Mouse (Mus musculus): ENCODE measurements around the gene Gcc2. TPM values are rescaled to one million over a fixed set of nuclear protein-coding genes. Genes with fewer than 3 reads are reported as not detected.
A peak's percentile ranks its signal among the peaks of the same experiment; 100 is the strongest.

The Gcc2 gene
- polyA plus RNA-seq (2015; fragmentation: Nextera tagmentation; extraction: Ambion mirVana): 15.3 and 18.8 TPM in 2 replicates

DNA sequence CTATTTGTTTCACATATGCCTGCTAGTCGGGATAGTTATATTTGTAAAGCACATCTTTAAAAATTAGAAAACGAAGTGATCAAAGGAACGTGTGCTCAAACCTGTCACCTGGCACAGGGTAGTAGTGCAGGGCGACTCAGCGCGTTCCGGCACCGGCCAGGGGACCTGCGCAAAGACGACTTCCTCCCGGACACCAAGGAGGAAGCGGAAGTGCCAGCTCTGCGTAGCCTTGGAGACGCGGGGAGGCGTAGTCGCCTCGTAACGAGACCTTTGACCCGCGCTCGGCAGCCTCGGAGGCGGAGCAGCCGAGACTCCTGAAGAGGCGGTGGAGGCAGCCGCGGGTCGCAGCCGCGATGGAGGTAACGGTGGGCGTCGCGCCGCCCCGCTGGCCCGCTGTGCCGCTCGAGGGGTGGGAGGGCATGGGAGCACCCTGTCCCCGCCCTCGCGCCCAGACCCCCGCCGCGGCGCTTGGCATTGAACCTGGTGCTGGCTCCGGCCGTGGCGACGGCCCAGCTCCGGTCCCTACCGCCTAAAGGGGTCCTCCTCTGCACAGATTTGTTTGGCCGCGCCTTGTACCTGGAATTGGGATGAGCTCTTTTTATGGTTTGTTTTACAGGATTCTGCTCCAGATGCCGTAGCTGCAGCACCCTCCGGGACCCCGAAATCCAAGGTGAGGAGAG lies at the start of gene Gcc2:
TSS of gene Gcc2 (plus strand) at position 285 of the 680 bp plus-strand sequence.
- H3K27me3 ChIP-seq: no peaks in the 10 kb centered on the region
- peak; percentile 99 for ATAC-seq (ENCODE audit: insufficient read depth)
- H3K36me3 ChIP-seq (replicated peaks): peaks cover 17% of the 10 kb centered on the region
- peak within 1 kb of the TSS; percentile 85 for H3K9ac ChIP-seq
- H3K4me2 ChIP-seq: peak within 1 kb of the TSS; percentile 84
- H3K4me3 ChIP-seq (replicated peaks): peak within 1 kb of the TSS; percentile 79
- no peaks in the 10 kb centered on the region for H3K9me3 ChIP-seq (replicated peaks)
- H3K4me1 ChIP-seq (replicated peaks): peaks cover 23% of the 10 kb centered on the region
- peak within 1 kb of the TSS; percentile 76 for H3K27ac ChIP-seq (replicated peaks)
- WGBS (ENCODE audit: insufficient replicate concordance): under 1% methylated on average over 57 of the region's 58 CpGs

DNA sequence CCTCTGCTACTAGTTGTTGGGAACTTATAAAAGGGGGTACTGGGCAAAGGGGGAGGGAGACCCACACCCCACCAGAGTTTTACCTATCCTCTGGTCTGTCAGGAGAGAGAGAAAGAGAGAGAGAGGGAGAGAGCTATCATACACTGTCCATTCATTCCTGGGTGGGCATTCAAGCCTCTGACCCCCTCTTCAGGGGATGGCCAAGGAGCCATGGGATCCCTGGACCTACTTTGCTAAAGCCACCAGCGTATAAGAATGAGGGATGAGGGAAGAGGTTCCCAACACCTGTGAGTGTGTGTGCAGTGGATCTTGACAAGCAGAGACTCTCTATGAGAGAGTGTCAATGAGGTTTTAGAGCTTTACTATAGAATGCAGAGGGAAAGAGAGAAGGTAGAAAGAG lies 49.3 kb upstream of the Gcc2 start:
- H3K36me3 ChIP-seq (replicated peaks): no peaks in the 10 kb centered on the region
- no peak overlapping the region for H3K4me3 ChIP-seq (replicated peaks)
- no peaks in the 10 kb centered on the region for H3K9me3 ChIP-seq (replicated peaks)
- no peaks in the 10 kb centered on the region for H3K4me1 ChIP-seq (replicated peaks)
- no peak overlapping the region for H3K9ac ChIP-seq
- no peak overlapping the region for H3K27ac ChIP-seq (replicated peaks)
- H3K27me3 ChIP-seq: no peaks in the 10 kb centered on the region
- WGBS (ENCODE audit: insufficient replicate concordance): 23% methylated on average over 1 of the region's 1 CpGs
- no peak overlapping the region for H3K4me2 ChIP-seq
- ATAC-seq (ENCODE audit: insufficient read depth): no peak

DNA sequence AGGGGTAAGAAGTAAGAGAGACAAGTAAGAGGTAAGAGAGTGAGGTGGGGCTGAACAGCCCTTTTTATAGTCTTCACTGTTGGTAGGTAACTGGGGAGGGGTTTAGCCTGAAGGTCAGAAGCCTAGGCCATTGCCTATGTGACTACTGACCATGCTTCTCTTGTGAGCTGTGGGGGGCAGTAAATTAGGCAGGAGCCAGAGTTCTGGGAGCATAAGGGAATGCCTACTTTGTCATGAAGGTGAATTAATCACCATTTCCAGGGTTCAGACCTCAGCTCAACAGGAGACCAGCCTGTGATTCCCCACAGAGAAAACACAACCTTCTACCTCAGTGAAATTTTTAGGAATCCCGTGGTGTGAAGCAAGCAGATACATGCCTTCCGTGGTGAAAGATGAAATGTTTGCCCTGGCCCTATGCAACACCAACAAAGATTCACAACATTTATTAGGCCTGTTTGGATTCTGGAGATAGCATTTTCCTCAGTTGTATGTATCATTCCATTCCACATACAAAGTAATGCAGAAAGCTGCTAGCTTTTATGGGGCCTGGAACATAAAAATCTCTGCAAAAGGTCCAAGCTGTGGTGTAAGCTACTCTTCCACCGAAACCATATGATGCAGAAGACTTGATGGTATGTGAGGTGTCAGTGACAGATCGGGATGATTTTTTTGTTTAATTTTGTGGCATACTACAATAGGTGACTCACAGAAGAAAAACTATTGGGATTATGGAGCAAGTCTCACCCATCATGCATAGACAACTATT lies 48.5 kb upstream of the Gcc2 start:
- Histone ChIP-seq H3K36me3 (replicated peaks) (no peaks in the 10 kb centered on the region), H3K9ac (no peak overlapping the region), H3K4me2 (no peak overlapping the region), H3K4me1 (replicated peaks) (no peaks in the 10 kb centered on the region), H3K9me3 (replicated peaks) (no peaks in the 10 kb centered on the region), H3K4me3 (replicated peaks) (no peak overlapping the region), H3K27ac (replicated peaks) (no peak overlapping the region), H3K27me3 (no peaks in the 10 kb centered on the region)
- 60% methylated on average over 4 of the region's 4 CpGs for WGBS (ENCODE audit: insufficient replicate concordance)
- ATAC-seq (ENCODE audit: insufficient read depth): no peak

DNA sequence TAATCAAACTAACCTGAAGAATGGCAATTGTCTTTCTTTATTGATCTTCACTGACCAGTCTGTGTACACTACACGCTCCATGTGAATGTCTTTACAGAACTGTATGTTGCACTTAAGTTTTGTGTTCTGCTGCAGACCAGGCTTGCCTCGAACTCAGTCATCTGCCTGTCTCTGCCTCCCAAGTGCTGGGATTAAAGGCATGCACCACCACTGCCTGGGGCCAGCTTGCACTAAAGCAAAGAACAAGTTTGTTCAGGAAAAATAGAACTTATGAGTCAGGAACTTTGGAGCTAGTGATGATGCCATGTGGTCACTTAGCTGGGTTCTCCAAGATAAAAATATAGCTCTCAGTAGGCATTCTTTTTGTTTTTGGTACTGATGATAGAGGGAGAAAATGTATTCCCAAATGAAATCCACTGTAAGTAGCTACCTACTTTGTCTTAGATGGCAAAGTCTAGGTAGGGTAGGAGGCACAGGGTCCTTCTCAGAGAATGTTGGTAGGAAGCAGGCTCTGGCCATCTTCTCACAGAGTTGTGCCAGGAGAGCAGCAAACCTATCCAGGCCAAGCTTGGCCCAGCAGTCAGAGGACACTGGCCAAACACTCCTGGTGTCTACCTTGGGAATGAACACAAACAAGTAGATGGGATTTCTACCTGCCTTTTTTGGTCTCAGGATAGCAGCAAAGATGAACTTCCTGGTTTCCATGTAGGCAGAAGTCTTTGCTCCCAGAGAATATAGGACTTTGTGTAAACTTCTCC lies 45.4 kb upstream of the Gcc2 start:
- no peaks in the 10 kb centered on the region for H3K4me1 ChIP-seq (replicated peaks)
- no peaks in the 10 kb centered on the region; the same call in 1 of the 2 replicates for H3K9me3 ChIP-seq (replicated peaks)
- no peak overlapping the region for H3K4me3 ChIP-seq (replicated peaks)
- no peaks in the 10 kb centered on the region for H3K36me3 ChIP-seq (replicated peaks)
- H3K9ac ChIP-seq: no peak overlapping the region
- H3K27me3 ChIP-seq: no peaks in the 10 kb centered on the region
- H3K27ac ChIP-seq (replicated peaks): no peak overlapping the region
- ATAC-seq (ENCODE audit: insufficient read depth): no peak
- WGBS (ENCODE audit: insufficient replicate concordance): 41% methylated on average over 2 of the region's 2 CpGs
- no peak overlapping the region for H3K4me2 ChIP-seq

DNA sequence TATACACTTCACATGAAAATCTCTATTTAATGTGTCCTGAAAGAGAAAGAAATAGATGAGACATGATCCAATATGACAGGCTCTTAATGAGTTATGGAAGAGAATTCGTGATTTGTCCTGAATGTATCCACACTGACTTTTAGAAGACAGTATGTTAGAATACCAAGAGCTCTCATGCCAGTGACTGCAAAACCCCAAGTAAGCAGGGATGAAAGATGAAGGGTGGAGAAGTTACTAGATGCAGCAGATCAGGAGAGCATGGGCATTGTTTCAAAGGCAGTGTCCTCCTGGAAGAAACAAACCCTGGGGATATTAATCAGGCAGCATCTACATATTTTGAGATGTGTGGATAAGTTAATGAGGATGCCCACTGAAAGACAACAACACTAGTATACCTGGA lies 44.8 kb upstream of the Gcc2 start:
- Histone ChIP-seq H3K9ac (no peak overlapping the region), H3K27ac (replicated peaks) (no peak overlapping the region), H3K36me3 (replicated peaks) (no peaks in the 10 kb centered on the region), H3K4me2 (no peak overlapping the region), H3K4me1 (replicated peaks) (no peaks in the 10 kb centered on the region), H3K4me3 (replicated peaks) (no peak overlapping the region), H3K9me3 (replicated peaks) (no peaks in the 10 kb centered on the region; the same call in 1 of the 2 replicates), H3K27me3 (no peaks in the 10 kb centered on the region)
- no peak for ATAC-seq (ENCODE audit: insufficient read depth)
- 33% methylated on average over 1 of the region's 1 CpGs for WGBS (ENCODE audit: insufficient replicate concordance)

DNA sequence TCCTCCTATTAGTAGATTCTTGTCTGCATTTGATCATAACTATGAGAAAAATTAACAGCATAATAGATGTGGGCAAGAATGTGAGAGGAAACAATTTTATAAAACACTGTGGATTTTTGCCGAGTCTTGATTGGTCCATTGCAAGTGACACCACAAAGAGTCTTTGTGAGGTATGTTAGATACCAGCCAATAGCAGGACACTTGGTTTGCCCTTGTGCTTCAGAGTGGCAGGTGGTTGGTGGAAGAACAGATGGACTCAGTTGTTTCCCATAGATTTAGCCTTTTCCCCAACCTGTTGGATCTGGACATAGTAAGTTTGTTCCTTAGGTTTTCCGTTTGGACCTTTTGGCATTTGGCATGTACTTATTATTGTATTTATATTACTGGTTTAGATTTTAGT lies 44.1 kb upstream of the Gcc2 start:
- Histone ChIP-seq H3K36me3 (replicated peaks) (no peaks in the 10 kb centered on the region), H3K4me2 (no peak overlapping the region), H3K9ac (no peak overlapping the region), H3K4me3 (replicated peaks) (no peak overlapping the region), H3K27ac (replicated peaks) (no peak overlapping the region), H3K9me3 (replicated peaks) (no peaks in the 10 kb centered on the region; the same call in 1 of the 2 replicates), H3K27me3 (no peaks in the 10 kb centered on the region), H3K4me1 (replicated peaks) (no peaks in the 10 kb centered on the region)
- 70% methylated on average over 2 of the region's 2 CpGs for WGBS (ENCODE audit: insufficient replicate concordance)
- no peak for ATAC-seq (ENCODE audit: insufficient read depth)

DNA sequence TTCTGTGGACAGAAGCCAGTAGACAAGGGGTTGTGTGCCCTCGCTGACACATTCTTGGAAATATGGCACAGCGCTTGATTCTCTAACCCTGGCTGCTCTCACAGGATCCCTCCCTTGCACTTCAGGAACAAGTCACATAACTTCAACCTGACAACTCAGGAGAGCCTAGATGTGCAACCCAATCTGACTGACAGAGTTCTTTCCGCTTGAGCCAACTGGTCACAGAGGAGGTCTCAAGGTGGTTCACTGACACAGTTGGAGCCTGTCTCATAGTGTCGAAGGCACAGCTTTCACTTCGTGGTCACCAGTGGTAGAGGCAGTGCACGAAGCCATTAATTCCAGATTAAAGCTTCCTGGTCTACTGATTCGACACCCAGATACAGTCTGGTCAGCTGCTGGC lies 43.1 kb upstream of the Gcc2 start:
- WGBS (ENCODE audit: insufficient replicate concordance): 52% methylated on average over 7 of the region's 7 CpGs

DNA sequence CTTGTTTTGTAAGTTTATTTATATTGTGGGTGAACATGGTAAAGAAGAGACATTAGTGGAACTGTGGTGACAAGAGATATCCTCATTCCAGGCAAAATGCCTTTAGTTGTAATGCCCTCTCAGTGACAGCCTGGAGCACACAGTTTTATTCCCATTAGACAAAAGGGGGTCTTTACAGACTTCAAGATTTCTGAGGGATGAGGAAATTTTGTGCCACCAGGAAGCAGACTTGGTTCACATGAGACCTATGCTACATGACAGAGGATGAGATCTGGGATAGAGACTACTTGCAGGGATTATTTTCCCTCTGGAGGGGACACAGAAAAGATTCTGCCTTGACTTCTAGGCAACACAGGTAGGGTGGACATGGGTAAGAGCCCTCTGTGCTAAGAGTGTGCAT lies 40.8 kb upstream of the Gcc2 start:
- no peaks in the 10 kb centered on the region for H3K4me1 ChIP-seq (replicated peaks)

More for the DNA sequence above, 43.1 kb upstream of the Gcc2 start:
- H3K4me3 ChIP-seq (replicated peaks): no peak overlapping the region
- H3K4me1 ChIP-seq (replicated peaks): no peaks in the 10 kb centered on the region
- ATAC-seq (ENCODE audit: insufficient read depth): no peak
- no peak overlapping the region for H3K27ac ChIP-seq (replicated peaks)
- H3K4me2 ChIP-seq: no peak overlapping the region
- H3K9me3 ChIP-seq (replicated peaks): no peaks in the 10 kb centered on the region; the same call in 1 of the 2 replicates
- no peaks in the 10 kb centered on the region for H3K27me3 ChIP-seq
- no peak overlapping the region for H3K9ac ChIP-seq
- no peaks in the 10 kb centered on the region for H3K36me3 ChIP-seq (replicated peaks)

DNA sequence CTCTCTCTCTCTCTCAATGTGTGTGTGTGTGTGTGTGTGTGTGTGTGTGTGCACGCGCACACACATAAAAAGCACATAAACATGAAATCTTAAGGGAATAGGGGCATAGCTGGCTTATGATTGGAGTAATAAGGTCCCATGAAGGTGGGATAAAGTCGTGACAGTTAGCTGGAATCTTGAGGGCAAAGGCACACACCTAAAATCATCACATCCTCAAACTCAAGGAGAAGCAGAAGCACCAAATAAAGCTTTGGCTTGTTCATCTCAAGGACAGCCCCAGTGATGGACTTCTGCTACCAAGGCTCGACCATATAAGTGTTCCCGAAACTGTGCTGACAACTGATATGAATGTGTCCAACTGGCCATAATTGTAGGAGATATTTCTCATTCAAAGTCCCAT lies 40.4 kb upstream of the Gcc2 start:
- Histone ChIP-seq H3K4me2 (no peak overlapping the region), H3K4me3 (replicated peaks) (no peak overlapping the region), H3K9ac (no peak overlapping the region), H3K36me3 (replicated peaks) (no peaks in the 10 kb centered on the region), H3K27ac (replicated peaks) (no peak overlapping the region), H3K9me3 (replicated peaks) (no peaks in the 10 kb centered on the region; the same call in 1 of the 2 replicates), H3K4me1 (replicated peaks) (no peaks in the 10 kb centered on the region), H3K27me3 (no peaks in the 10 kb centered on the region)
- no peak for ATAC-seq (ENCODE audit: insufficient read depth)
- WGBS (ENCODE audit: insufficient replicate concordance): 56% methylated on average over 5 of the region's 5 CpGs

More for the DNA sequence above, 40.8 kb upstream of the Gcc2 start:
- no peaks in the 10 kb centered on the region for H3K36me3 ChIP-seq (replicated peaks)
- H3K4me3 ChIP-seq (replicated peaks): no peak overlapping the region
- H3K27me3 ChIP-seq: no peaks in the 10 kb centered on the region
- ATAC-seq (ENCODE audit: insufficient read depth): no peak
- no peak overlapping the region for H3K4me2 ChIP-seq
- no peak overlapping the region for H3K9ac ChIP-seq
- no peak overlapping the region for H3K27ac ChIP-seq (replicated peaks)
- no peaks in the 10 kb centered on the region; the same call in 1 of the 2 replicates for H3K9me3 ChIP-seq (replicated peaks)

DNA sequence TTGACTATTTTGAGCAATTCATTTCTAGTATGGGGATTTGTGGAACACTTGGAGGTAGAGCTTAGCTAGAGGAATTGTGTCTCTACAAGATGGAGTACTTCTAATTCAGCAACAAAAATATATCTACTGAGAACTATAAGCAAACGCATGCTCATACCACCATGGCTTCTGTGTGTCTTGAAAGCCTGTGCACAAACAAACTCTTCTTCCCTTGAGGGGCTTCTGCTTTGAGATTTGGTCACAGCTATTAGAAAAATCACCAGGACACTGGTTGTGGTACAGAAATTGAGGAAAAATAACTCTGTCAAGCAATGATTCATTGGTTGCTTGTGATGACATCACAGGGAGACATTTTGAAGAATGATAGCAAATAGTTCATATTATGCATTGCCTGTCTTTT lies 39.9 kb upstream of the Gcc2 start:
- Histone ChIP-seq H3K4me3 (replicated peaks) (no peak overlapping the region), H3K4me1 (replicated peaks) (no peaks in the 10 kb centered on the region), H3K9me3 (replicated peaks) (no peaks in the 10 kb centered on the region; the same call in 1 of the 2 replicates), H3K27ac (replicated peaks) (no peak overlapping the region), H3K36me3 (replicated peaks) (no peaks in the 10 kb centered on the region), H3K4me2 (no peak overlapping the region), H3K9ac (no peak overlapping the region), H3K27me3 (no peaks in the 10 kb centered on the region)
- no peak for ATAC-seq (ENCODE audit: insufficient read depth)
- 63% methylated on average over 1 of the region's 1 CpGs for WGBS (ENCODE audit: insufficient replicate concordance)

DNA sequence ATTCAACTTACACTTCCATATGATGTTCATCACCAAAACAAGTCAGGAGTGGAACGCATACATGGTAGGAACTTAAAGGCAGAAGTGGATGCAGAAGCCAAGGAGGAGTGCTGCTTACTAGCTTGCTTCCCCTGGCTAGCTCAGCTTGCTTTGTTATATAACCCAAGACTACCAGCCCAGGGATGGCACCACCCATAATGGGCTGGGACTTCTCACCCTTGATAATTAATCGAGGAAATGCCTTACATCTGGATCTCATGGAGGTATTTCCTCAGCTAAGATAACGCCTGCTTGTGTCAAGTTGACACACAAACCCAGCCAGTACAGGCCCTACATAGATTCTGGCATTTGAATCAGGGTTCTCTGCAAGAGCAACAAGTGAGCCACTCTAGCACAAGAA lies 37.9 kb upstream of the Gcc2 start:
- no peak overlapping the region for H3K9ac ChIP-seq
- ATAC-seq (ENCODE audit: insufficient read depth): no peak
- WGBS (ENCODE audit: insufficient replicate concordance): 56% methylated on average over 3 of the region's 3 CpGs

More for the DNA sequence above, 37.9 kb upstream of the Gcc2 start:
- Histone ChIP-seq H3K4me2 (no peak overlapping the region), H3K27ac (replicated peaks) (no peak overlapping the region), H3K4me1 (replicated peaks) (no peaks in the 10 kb centered on the region), H3K27me3 (no peaks in the 10 kb centered on the region), H3K4me3 (replicated peaks) (no peak overlapping the region), H3K36me3 (replicated peaks) (no peaks in the 10 kb centered on the region), H3K9me3 (replicated peaks) (no peaks in the 10 kb centered on the region)

Data from liver, embryonic 15.5 days (tissue).